Mouse (Mus musculus) stomach, postnatal 0 days (tissue): ENCODE measurements around the gene Plin1.

Experiments
- CTCF ChIP-seq: IDR thresholded peaks from 2 replicates; pipeline ENCODE4 v1.5.1; 2016; ENCODE audit warnings: antibody characterized with exemption, low read depth, mild to moderate bottlenecking, moderate library complexity
- EP300 ChIP-seq: optimal IDR thresholded peaks from 2 replicates; pipeline ENCODE3; 2016; ENCODE audit warnings: antibody characterized with exemption

- TF ChIP-seq CTCF (no peak), EP300 (no peak)
These were observed 29.4 kb upstream of the Plin1 start for GRCm38 (mm10) chr7:79762106-79762505.
